30 mouse cellular contexts compared by ENCODE assay signal in genomic region chr9:44199166-44199565, GRCm38 (mm10). TPM values are rescaled to one million over a fixed set of nuclear protein-coding genes. Genes with fewer than 3 reads are reported as not detected.
DNase-seq lines count a peak whose midpoint lies in the region; ATAC-seq and TF ChIP-seq lines count a peak whose summit lies in the region.
"Had no signal": no experiment of that assay in that cellular context is flagged by ENCODE, and none has a peak within 500 bp of the region (broad histone marks: within the 10 kb centered on the region; RNA-seq: fewer than 3 reads in every experiment).

No protein-coding gene starts in this region.

- TF ChIP-seq CTCF in kidney, postnatal 0 days (IDR thresholded peaks at IDR 0.05; ENCODE audit: low read depth): no peak
- TF ChIP-seq CTCF in cerebellum, adult 2 months (IDR thresholded peaks at IDR 0.05; ENCODE audit: borderline replicate concordance, insufficient read depth, low read depth, low read length): no peak

- no peak overlapping the region for H3K4me2 ChIP-seq in kidney, postnatal 0 days (ENCODE audit: low read length)
- H3K4me2 ChIP-seq: forebrain, embryonic 12.5 days; heart, embryonic 11.5 days; hindbrain, embryonic 15.5 days; limb, embryonic 12.5 days; liver, embryonic 12.5 days had no signal

- no peaks in the 10 kb centered on the region for H3K9me3 ChIP-seq in kidney, postnatal 0 days (replicated peaks; ENCODE audit: low read length)
- H3K9me3 ChIP-seq: forebrain, embryonic 12.5 days; hindbrain, embryonic 15.5 days; limb, embryonic 12.5 days; liver, embryonic 12.5 days had no signal

- WGBS in kidney, postnatal 0 days: 74% methylated on average over 3 of the region's 3 CpGs
- WGBS in cerebellum, adult 2 months: 30% methylated on average over 3 of the region's 3 CpGs

- ATAC-seq in cerebellum, adult (ENCODE audit: insufficient number of reproducible peaks, low FRiP score, low TSS enrichment): no peak
- no peak for ATAC-seq in kidney, postnatal 0 days (replicated peaks; ENCODE audit: low FRiP score, low read depth)
- ATAC-seq in erythroid progenitor cell, adult 5-6 weeks (replicated peaks; ENCODE audit: low FRiP score, poor library complexity, severe bottlenecking): no peak
- ATAC-seq: CD4-positive, CD25-positive, alpha-beta regulatory T cell, adult 4 months; liver, embryonic 12.5 days had no signal

- 0 out of 2 replicates have a peak, but pooled peaks cover 16% of the 10 kb centered on the region for H3K36me3 ChIP-seq in kidney, postnatal 0 days (ENCODE audit: insufficient read depth, low read length)

- H3K4me1 ChIP-seq in kidney, postnatal 0 days (replicated peaks; ENCODE audit: insufficient read depth, low read length): no peaks in the 10 kb centered on the region; the same call in 1 of the 2 replicates
- peaks cover 3% of the 10 kb centered on the region; the same call in 1 of the 2 replicates for H3K4me1 ChIP-seq in cerebellum, adult 2 months (ENCODE audit: control insufficient read depth, insufficient read depth, low read length)
- H3K4me1 ChIP-seq: forebrain, embryonic 12.5 days; hindbrain, embryonic 15.5 days; limb, embryonic 12.5 days had no signal

- no peak overlapping the region for H3K4me3 ChIP-seq in kidney, postnatal 0 days (replicated peaks; ENCODE audit: low read depth, low read length)
- H3K4me3 ChIP-seq in cerebellum, adult 2 months (replicated peaks; ENCODE audit: insufficient read depth, low read depth, low read length): no peak overlapping the region
- H3K4me3 ChIP-seq: forebrain, embryonic 12.5 days; hindbrain, embryonic 15.5 days; layer of hippocampus, adult 2 months; limb, embryonic 12.5 days; liver, embryonic 12.5 days had no signal

- H3K27ac ChIP-seq in kidney, postnatal 0 days: peak overlapping the region; percentile 22; the same call in 1 of the 2 replicates
- 0 out of 2 replicates have a peak overlapping the region, but pooled peaks have one; percentile 56 for H3K27ac ChIP-seq in cerebellum, adult 2 months (ENCODE audit: insufficient read depth, low read length)
- H3K27ac ChIP-seq: forebrain, embryonic 12.5 days; hindbrain, embryonic 15.5 days; layer of hippocampus, adult 2 months; limb, embryonic 12.5 days; liver, embryonic 12.5 days had no signal

- peak; percentile 42 for DNase-seq in cerebellum, adult 11-12 months
- DNase-seq in kidney, postnatal 0 days (ENCODE audit: low spot score): no peak
- no peak for DNase-seq in kidney, postnatal 25 days
- DNase-seq in cerebellum, adult 2 months: peak; percentile 40 to 73
- DNase-seq in cerebellum, postnatal 25 days: peak; percentile 50 to 71
- no peak for DNase-seq in left cerebral cortex, adult 18-20 months (ENCODE audit: low spot score in 2 of 2)
- DNase-seq: adrenal gland, postnatal 36 days; kidney, postnatal 10 days; lung, postnatal 4 days; midbrain, embryonic 14.5 days; thymus, postnatal 14 days had no signal

- H3K27me3 ChIP-seq in kidney, postnatal 0 days (ENCODE audit: insufficient read depth, low read length): no peaks in the 10 kb centered on the region
- H3K27me3 ChIP-seq in cerebellum, adult 2 months (ENCODE audit: control insufficient read depth, insufficient read depth, low read length): no peaks in the 10 kb centered on the region
- H3K27me3 ChIP-seq: forebrain, embryonic 12.5 days; hindbrain, embryonic 15.5 days; limb, embryonic 12.5 days; liver, embryonic 12.5 days had no signal

- no peak overlapping the region for H3K9ac ChIP-seq in kidney, postnatal 0 days (ENCODE audit: low read depth, low read length)
- H3K9ac ChIP-seq: forebrain, embryonic 12.5 days; hindbrain, embryonic 15.5 days; limb, embryonic 12.5 days; liver, embryonic 12.5 days had no signal

- no peak for TF ChIP-seq POLR2A in cerebellum, adult 2 months (IDR thresholded peaks at IDR 0.05; ENCODE audit: borderline replicate concordance, insufficient read depth, low read length)

RNA-seq across cellular contexts. Expression of gene Cbl, which starts 34.7 kb away (rescaled TPM):
- 9.9 and 10.4 TPM in 2 replicates for polyA plus RNA-seq in kidney, postnatal 0 days (2015; fragmentation: Nextera tagmentation; extraction: Ambion mirVana)
- polyA plus RNA-seq in cerebellum, adult 2 months (2012; rRNA removed): 14.5 and 15.3 TPM in 2 replicates
- 43.2 TPM in 2 replicates for total RNA-seq in erythroid progenitor cell, adult 5-6 weeks (2015; ENCODE audit: low replicate concordance)
- 16.2 and 21.3 TPM in 2 replicates for total RNA-seq in erythroid progenitor cell, adult 5-6 weeks (2017; ENCODE audit: low replicate concordance)
- total RNA-seq in left cerebral cortex, adult 18-20 months (2021): 10 to 100 TPM; 51.1 to 56.3 TPM

RNA-seq across cellular contexts. Expression of gene Ccdc153, which starts 41.3 kb away (rescaled TPM):
- not detected in 2 replicates for polyA plus RNA-seq in kidney, postnatal 0 days (2015; fragmentation: Nextera tagmentation; extraction: Ambion mirVana)
- polyA plus RNA-seq in cerebellum, adult 2 months (2012; rRNA removed): 3.7 and 7.0 TPM in 2 replicates
- total RNA-seq in erythroid progenitor cell, adult 5-6 weeks (2015; ENCODE audit: low replicate concordance): not detected in 2 replicates
- not detected in 2 replicates for total RNA-seq in erythroid progenitor cell, adult 5-6 weeks (2017; ENCODE audit: low replicate concordance)
- total RNA-seq in left cerebral cortex, adult 18-20 months (2021): 1 to 10 TPM in 1 of 2 experiments, not detected in 1; 1.8 TPM
- total RNA-seq: common myeloid progenitor, adult 5-6 weeks; gastrocnemius, adult 18-20 months; gastrocnemius, postnatal 4 days; hematopoietic stem cell, adult 5-6 weeks; megakaryocyte-erythroid progenitor cell, adult 5-6 weeks had no signal
- polyA plus RNA-seq: CD4-positive, CD25-positive, alpha-beta regulatory T cell, adult 4 months; forebrain, embryonic 12.5 days; heart, embryonic 11.5 days; heart, postnatal 0 days; hindbrain, embryonic 15.5 days; intestine, embryonic 14.5 days; limb, embryonic 12.5 days; liver, embryonic 12.5 days; midbrain, embryonic 14.5 days; neural tube, embryonic 11.5 days; small intestine, adult 2 months had no signal

RNA-seq across cellular contexts. Expression of gene Pdzd3, which starts 52.1 kb away (rescaled TPM):
- 16.0 and 16.7 TPM in 2 replicates for polyA plus RNA-seq in kidney, postnatal 0 days (2015; fragmentation: Nextera tagmentation; extraction: Ambion mirVana)
- polyA plus RNA-seq in cerebellum, adult 2 months (2012; rRNA removed): 0.08 and 0.19 TPM in 2 replicates
- total RNA-seq in erythroid progenitor cell, adult 5-6 weeks (2015; ENCODE audit: low replicate concordance): not detected in 2 replicates
- not detected in 2 replicates for total RNA-seq in erythroid progenitor cell, adult 5-6 weeks (2017; ENCODE audit: low replicate concordance)
- under 1 TPM; 0.75 to 0.81 TPM for total RNA-seq in left cerebral cortex, adult 18-20 months (2021)
- total RNA-seq: adrenal gland, postnatal 36 days; common myeloid progenitor, adult 5-6 weeks; megakaryocyte-erythroid progenitor cell, adult 5-6 weeks had no signal
- polyA plus RNA-seq: CD4-positive, CD25-positive, alpha-beta regulatory T cell, adult 4 months; heart, embryonic 11.5 days; limb, embryonic 12.5 days; neural tube, embryonic 11.5 days; testis, adult 2 months had no signal

Comparison
In these comparisons a context has a peak if more than half of its experiments do, and no peak if none do; other contexts are left out.
1. DNase-seq: peak in cerebellum, adult 11-12 months (single experiment), cerebellum, adult 2 months (2 of 2) and cerebellum, postnatal 25 days (2 of 2); none in kidney, postnatal 0 days (single experiment), kidney, postnatal 25 days (0 of 2) and left cerebral cortex, adult 18-20 months (0 of 2).